Mouse (Mus musculus) neural tube, embryonic 11.5 days (tissue): ENCODE measurements around the gene Olfr49. TPM values are rescaled to one million over a fixed set of nuclear protein-coding genes. Genes with fewer than 3 reads are reported as not detected.

Source experiments
- ATAC-seq: fragments of 200-750 bp; cut with Nextera tagmentation; 2 replicates; pipeline ENCODE4 v1.8.0; 2017; ENCODE audit warnings: moderate number of reproducible peaks, mild to moderate bottlenecking, moderate TSS enrichment, moderate library complexity; ENCODE audit not compliant: insufficient read depth, low FRiP score, low TSS enrichment
- DNase-seq: peaks from one replicate; pipeline ENCODE4 v3.0.0-alpha.2; 2015; ENCODE audit warnings: low spot score
- H3K27ac ChIP-seq: fragments of 300-500 bp; sonication (generic); 2 replicates; pipeline ENCODE4 v1.5.1; 2014; ENCODE audit warnings: low read depth, mild to moderate bottlenecking, low read length
- H3K27me3 ChIP-seq: fragments of 300-500 bp; sonication (generic); 2 replicates; pipeline ENCODE4 v1.6.1; 2014; ENCODE audit warnings: mild to moderate bottlenecking, low read length, mixed read lengths; ENCODE audit not compliant: control insufficient read depth, insufficient read depth
- H3K36me3 ChIP-seq: fragments of 300-500 bp; sonication (generic); 2 replicates; pipeline ENCODE4 v1.6.1; 2014; ENCODE audit warnings: mild to moderate bottlenecking, low read length, moderate library complexity, mixed read lengths; ENCODE audit not compliant: control insufficient read depth, insufficient read depth
- H3K4me1 ChIP-seq: fragments of 300-500 bp; sonication (generic); 2 replicates; pipeline ENCODE4 v1.6.1; 2014; ENCODE audit warnings: low read length, mixed read lengths; ENCODE audit not compliant: control insufficient read depth, insufficient read depth
- H3K4me2 ChIP-seq: fragments of 300-500 bp; sonication (generic); 2 replicates; pipeline ENCODE4 v1.6.1; 2014; ENCODE audit warnings: low read depth, mild to moderate bottlenecking, moderate library complexity
- H3K4me3 ChIP-seq: fragments of 300-500 bp; sonication (generic); 2 replicates; pipeline ENCODE4 v1.5.1; 2014; ENCODE audit warnings: low read depth, low read length
- H3K9ac ChIP-seq: fragments of 300-500 bp; sonication (generic); 2 replicates; pipeline ENCODE4 v1.6.1; 2014; ENCODE audit warnings: mild to moderate bottlenecking, low read length
- H3K9me3 ChIP-seq: fragments of 300-500 bp; sonication (generic); 2 replicates; pipeline ENCODE4 v1.6.1; 2016; ENCODE audit warnings: low read length; ENCODE audit not compliant: control insufficient read depth
- WGBS: fragments of 180-500 bp; shearing (Covaris S2); extraction: QIAGEN DNeasy Blood & Tissue Kit; methylation state at CpG from one replicate; pipeline ENCODE4 v1.1.7; 2014; 5-methylcytosine and 5-hydroxymethylcytosine counted together
- polyA plus RNA-seq: library from polyadenylated mRNA; unstranded; fragments of >200 nt; fragmentation: Nextera tagmentation; extraction: Ambion mirVana; gene quantifications from 2 replicates; pipeline ENCODE4 v1.2.1, GENCODE M21; 2014

Olfr49 gene
- polyA plus RNA-seq, 1 experiment from 2014 or later: not detected

GRCm38 (mm10) chr14:54258131-54258670 lies 26.5 kb downstream of the Olfr49 start:
- Histone ChIP-seq H3K27me3 (no peaks in the 10 kb centered on the region), H3K4me2 (no peak overlapping the region), H3K9me3 (no peaks in the 10 kb centered on the region), H3K9ac (no peak overlapping the region), H3K4me1 (peaks cover 3% of the 10 kb centered on the region; the same call in 1 of the 2 replicates), H3K4me3 (no peak overlapping the region), H3K36me3 (no peaks in the 10 kb centered on the region), H3K27ac (no peak overlapping the region)
- DNase-seq: no peak
- 75% methylated on average over 7 of the region's 7 CpGs for WGBS
- ATAC-seq: no peak

- WGBS: 69% methylated on average over 12 of the region's 12 CpGs
- H3K36me3 ChIP-seq: no peaks in the 10 kb centered on the region
- H3K9ac ChIP-seq: peak overlapping the region; percentile 70
- H3K27ac ChIP-seq: no peak overlapping the region; the same call in 1 of the 2 replicates
- ATAC-seq (no peak), DNase-seq (no peak)
- peaks cover 14% of the 10 kb centered on the region for H3K4me1 ChIP-seq
- H3K9me3 ChIP-seq: no peaks in the 10 kb centered on the region
- no peaks in the 10 kb centered on the region for H3K27me3 ChIP-seq
- peak overlapping the region; percentile 69 for H3K4me3 ChIP-seq
- H3K4me2 ChIP-seq: peak overlapping the region; percentile 66
Observed at GRCm38 (mm10) chr14:54254670-54255202, 30.0 kb downstream of the Olfr49 start.

- ATAC-seq (peak; percentile 99), DNase-seq (peak; percentile 98)
- H3K27me3 ChIP-seq: no peaks in the 10 kb centered on the region
- peaks cover 19% of the 10 kb centered on the region for H3K4me1 ChIP-seq
- H3K9me3 ChIP-seq: no peaks in the 10 kb centered on the region
- under 1% methylated on average over 39 of the region's 39 CpGs for WGBS
- H3K36me3 ChIP-seq: no peaks in the 10 kb centered on the region
- peak within 1 kb of the TSS; percentile 66 for H3K27ac ChIP-seq
- H3K9ac ChIP-seq: peak within 1 kb of the TSS; percentile 70
- peak within 1 kb of the TSS; percentile 69 for H3K4me3 ChIP-seq
- peak within 1 kb of the TSS; percentile 79 for H3K4me2 ChIP-seq
Observed at GRCm38 (mm10) chr14:54253741-54254291, 30.9 kb downstream of the Olfr49 start, which contains the start of the genes Dad1 and Abhd4. Dad1 (minus strand) TSS chr14:54254104. Abhd4 (plus strand) TSS chr14:54254188.

GRCm38 (mm10) chr14:54250122-54250521 lies 34.6 kb downstream of the Olfr49 start:
- H3K27ac ChIP-seq: no peak overlapping the region
- H3K9me3 ChIP-seq: no peaks in the 10 kb centered on the region
- ATAC-seq (no peak), DNase-seq (no peak)
- H3K27me3 ChIP-seq: no peaks in the 10 kb centered on the region
- H3K4me1 ChIP-seq: peaks cover 19% of the 10 kb centered on the region
- H3K4me3 ChIP-seq: no peak overlapping the region
- 43% methylated on average over 4 of the region's 4 CpGs for WGBS
- no peaks in the 10 kb centered on the region for H3K36me3 ChIP-seq
- no peak overlapping the region for H3K9ac ChIP-seq
- no peak overlapping the region for H3K4me2 ChIP-seq

- Histone ChIP-seq H3K4me1 (peaks cover 17% of the 10 kb centered on the region), H3K9ac (no peak overlapping the region; the same call in 1 of the 2 replicates), H3K9me3 (no peaks in the 10 kb centered on the region), H3K4me3 (no peak overlapping the region), H3K36me3 (no peaks in the 10 kb centered on the region), H3K27ac (no peak overlapping the region), H3K4me2 (no peak overlapping the region), H3K27me3 (no peaks in the 10 kb centered on the region)
- ATAC-seq (no peak), DNase-seq (no peak)
- 54% methylated on average over 9 of the region's 9 CpGs for WGBS
Observed at GRCm38 (mm10) chr14:54249326-54249725, 35.4 kb downstream of the Olfr49 start.

GRCm38 (mm10) chr14:54246232-54246631 lies 38.5 kb downstream of the Olfr49 start:
- no peak overlapping the region for H3K4me2 ChIP-seq
- DNase-seq (no peak), ATAC-seq (no peak)
- H3K4me3 ChIP-seq: no peak overlapping the region
- peaks cover 10% of the 10 kb centered on the region for H3K36me3 ChIP-seq
- no peak overlapping the region for H3K27ac ChIP-seq
- peaks cover 14% of the 10 kb centered on the region for H3K4me1 ChIP-seq
- H3K27me3 ChIP-seq: no peaks in the 10 kb centered on the region
- no peak overlapping the region for H3K9ac ChIP-seq
- WGBS: 88% methylated on average over 3 of the region's 3 CpGs
- H3K9me3 ChIP-seq: no peaks in the 10 kb centered on the region

GRCm38 (mm10) chr14:54244183-54244582 lies 40.6 kb downstream of the Olfr49 start:
- ATAC-seq (peak; percentile 58; the same call in 1 of the 2 replicates), DNase-seq (no peak)
- Histone ChIP-seq H3K4me1 (peaks cover 9% of the 10 kb centered on the region), H3K9me3 (no peaks in the 10 kb centered on the region), H3K4me3 (no peak overlapping the region), H3K9ac (no peak overlapping the region), H3K4me2 (no peak overlapping the region), H3K36me3 (peaks cover 12% of the 10 kb centered on the region), H3K27ac (0 out of 2 replicates have a peak overlapping the region, but pooled peaks have one; percentile 4), H3K27me3 (no peaks in the 10 kb centered on the region)
- 51% methylated on average over 3 of the region's 3 CpGs for WGBS

GRCm38 (mm10) chr14:54240542-54240941 lies 44.2 kb downstream of the Olfr49 start:
- no peak for DNase-seq
- H3K4me3 ChIP-seq: no peak overlapping the region
- H3K4me1 ChIP-seq: peaks cover 6% of the 10 kb centered on the region; the same call in 1 of the 2 replicates
- no peak overlapping the region for H3K9ac ChIP-seq
- H3K27ac ChIP-seq: no peak overlapping the region
- 81% methylated on average over 5 of the region's 5 CpGs for WGBS
- H3K4me2 ChIP-seq: no peak overlapping the region
- peaks cover 12% of the 10 kb centered on the region for H3K36me3 ChIP-seq
- no peak for ATAC-seq
- no peaks in the 10 kb centered on the region for H3K9me3 ChIP-seq
- no peaks in the 10 kb centered on the region for H3K27me3 ChIP-seq
